10 mouse cellular contexts compared by ENCODE assay signal in genomic region chr11:113143839-113144627, GRCm38 (mm10).
DNase-seq lines count a peak whose midpoint lies in the region; ATAC-seq and TF ChIP-seq lines count a peak whose summit lies in the region.
"Had no signal": no experiment of that assay in that cellular context is flagged by ENCODE, and none has a peak within 500 bp of the region (broad histone marks: within the 10 kb centered on the region; RNA-seq: fewer than 3 reads in every experiment).

No protein-coding gene starts in this region.

- WGBS in lung, adult 2 months, result 46% methylated on average over 14 of the region's 14 CpGs

- H3K79me2 ChIP-seq in myocyte (ENCODE audit: control insufficient read depth, insufficient read depth), result no peaks in the 10 kb centered on the region

- H3K4me2 ChIP-seq in myocyte (ENCODE audit: low read depth), result peak overlapping the region; percentile 60
- H3K4me2 ChIP-seq: liver, embryonic 15.5 days had no signal

- no peaks in the 10 kb centered on the region for H3K36me3 ChIP-seq in myocyte (ENCODE audit: control insufficient read depth, insufficient read depth)
- no peaks in the 10 kb centered on the region for H3K36me3 ChIP-seq in testis, adult 2 months (ENCODE audit: control insufficient read depth, insufficient read depth, low read length)
- H3K36me3 ChIP-seq: liver, embryonic 15.5 days had no signal

- H3K4me1 ChIP-seq in lung, adult 2 months (ENCODE audit: control insufficient read depth, insufficient read depth, low read length), result 0 out of 2 replicates have a peak, but pooled peaks cover 2% of the 10 kb centered on the region
- peaks cover 5% of the 10 kb centered on the region; the same call in 1 of the 2 replicates for H3K4me1 ChIP-seq in testis, adult 2 months (ENCODE audit: control insufficient read depth, insufficient read depth, low read length)

- DNase-seq in lung, adult 18-20 months, result peak; percentile 20 to 34
- no peak for DNase-seq in lung, adult 2 months
- peak; percentile 80 to 86 for DNase-seq in cerebellum, postnatal 25 days
- DNase-seq in heart, adult 8-10 months (ENCODE audit: low spot score), result peak; percentile 63
- peak; percentile 66 to 68 for DNase-seq in layer of hippocampus, adult 8-10 months (ENCODE audit: low spot score in 2 of 2)

- ATAC-seq in activated CD4-positive, CD25-positive, alpha-beta regulatory T cell, adult 4 months, result no peak

- TF ChIP-seq POLR2A in lung, adult 2 months (IDR thresholded peaks at IDR 0.05; ENCODE audit: borderline replicate concordance, extremely low read depth, low read depth, low read length), result no peak
- no peak for TF ChIP-seq POLR2A in myocyte (IDR thresholded peaks at IDR 0.05; ENCODE audit: insufficient read length, low read depth)
- no peak for TF ChIP-seq POLR2A in testis, adult 2 months (IDR thresholded peaks at IDR 0.05; ENCODE audit: control insufficient read depth, low read depth, low read length)

- H3K27me3 ChIP-seq in myocyte (ENCODE audit: control insufficient read depth, insufficient read depth, insufficient read length), result no peaks in the 10 kb centered on the region
- no peaks in the 10 kb centered on the region for H3K27me3 ChIP-seq in testis, adult 2 months (ENCODE audit: control insufficient read depth, insufficient read depth, low read length)
- H3K27me3 ChIP-seq: liver, embryonic 15.5 days had no signal

- no peak for TF ChIP-seq CTCF in lung, adult 2 months (IDR thresholded peaks at IDR 0.05; ENCODE audit: insufficient read depth, low read length)
- TF ChIP-seq CTCF in testis, adult 2 months (IDR thresholded peaks at IDR 0.05; ENCODE audit: control insufficient read depth, insufficient read depth, insufficient replicate concordance, low read depth, low read length), result no peak

- peak overlapping the region; percentile 63 for H3K27ac ChIP-seq in testis, adult 2 months (ENCODE audit: control insufficient read depth, insufficient read depth, low read depth, low read length)
- H3K27ac ChIP-seq: liver, embryonic 15.5 days had no signal

- no peak overlapping the region for H3K4me3 ChIP-seq in lung, adult 2 months (replicated peaks; ENCODE audit: extremely low read depth, low read depth, low read length)
- no peak overlapping the region for H3K4me3 ChIP-seq in myocyte
- H3K4me3 ChIP-seq in testis, adult 2 months (ENCODE audit: control insufficient read depth, low read depth, low read length), result no peak overlapping the region
- H3K4me3 ChIP-seq: erythroblast, embryonic 14.5 days; liver, embryonic 15.5 days had no signal

- no peak overlapping the region for H3ac ChIP-seq in myocyte (ENCODE audit: control insufficient read depth, insufficient read length)

TF ChIP-seq in myocyte, 11 proteins besides CTCF, POLR2A, EP300 and RAD21:
- TF ChIP-seq TCF3 (IDR thresholded peaks at IDR 0.05; ENCODE audit: insufficient read length, low read depth), result no peak
TF ChIP-seq in myocyte: peak in this region for 0.
